Mouse (Mus musculus): Measurements from ENCODE around the gene Mrap2.

Mrap2 gene

DNA sequence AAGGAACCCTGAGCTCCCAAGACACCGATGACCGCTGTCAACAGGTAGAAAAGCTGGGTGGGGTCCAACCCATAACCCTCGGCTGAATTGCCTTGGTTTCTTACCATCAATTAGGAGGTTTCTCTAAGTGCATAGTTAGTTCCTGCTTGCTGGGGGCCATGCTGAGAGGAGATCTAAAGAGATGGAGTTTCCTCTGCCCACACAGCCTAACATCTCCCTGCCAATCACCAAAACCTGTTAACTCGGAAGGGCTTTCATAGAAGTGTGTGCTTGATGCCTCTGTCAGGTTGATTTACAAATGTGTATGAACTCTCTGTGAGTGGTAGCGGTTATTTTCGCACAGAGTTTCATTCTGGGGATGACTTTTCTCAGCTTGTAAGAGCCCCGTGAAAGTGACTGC lies 34.4 kb downstream of the Mrap2 start:
- no peak for DNase-seq (ENCODE audit: low spot score)

- no peak for DNase-seq (ENCODE audit: low spot score)
Observed at GRCm38 (mm10) chr9:87182231-87182630, 38.1 kb downstream of the Mrap2 start.

DNA sequence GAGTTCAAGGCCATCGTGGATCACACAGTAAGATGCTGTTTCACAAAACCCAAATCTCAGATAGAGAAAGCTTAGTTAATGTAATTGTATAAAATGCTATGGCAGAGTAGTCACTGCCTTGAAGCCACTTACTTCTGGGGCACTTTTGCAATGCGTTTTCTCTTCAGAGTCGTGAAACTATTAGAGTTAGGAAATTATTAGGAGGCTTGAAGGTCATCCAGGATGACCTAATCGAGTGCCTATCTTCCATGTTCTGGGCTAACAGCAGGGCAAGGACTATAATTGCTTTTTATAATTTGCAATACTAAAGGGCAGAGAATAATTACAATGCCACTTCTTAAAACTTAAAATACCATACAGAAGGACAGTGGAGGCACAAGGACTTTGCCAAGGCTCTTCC lies 43.2 kb downstream of the Mrap2 start:
- DNase-seq (ENCODE audit: low spot score) = no peak

GRCm38 (mm10) chr9:87193721-87194120 lies 49.6 kb downstream of the Mrap2 start:
- DNase-seq (ENCODE audit: low spot score) = no peak

DNA sequence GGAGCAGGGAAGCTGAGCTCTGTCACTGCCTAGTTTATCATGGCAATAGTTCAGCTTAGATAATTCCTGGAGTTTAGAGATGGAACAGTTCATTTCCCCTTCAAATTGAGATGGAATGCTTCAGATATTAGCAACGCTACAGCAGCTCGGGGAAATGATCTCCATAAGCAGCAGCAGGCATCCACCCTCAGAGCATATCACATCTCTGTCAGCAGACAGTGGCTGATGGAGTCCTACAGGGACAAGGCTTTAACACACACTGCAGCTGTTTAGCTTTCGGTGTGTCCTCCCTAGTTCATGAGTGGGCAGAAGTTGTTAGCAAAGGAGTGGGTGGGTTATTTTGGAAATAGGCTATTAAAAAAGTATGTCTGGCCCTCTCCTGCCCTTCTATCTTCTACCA lies 53.2 kb downstream of the Mrap2 start:
- DNase-seq (ENCODE audit: low spot score) = no peak

DNA sequence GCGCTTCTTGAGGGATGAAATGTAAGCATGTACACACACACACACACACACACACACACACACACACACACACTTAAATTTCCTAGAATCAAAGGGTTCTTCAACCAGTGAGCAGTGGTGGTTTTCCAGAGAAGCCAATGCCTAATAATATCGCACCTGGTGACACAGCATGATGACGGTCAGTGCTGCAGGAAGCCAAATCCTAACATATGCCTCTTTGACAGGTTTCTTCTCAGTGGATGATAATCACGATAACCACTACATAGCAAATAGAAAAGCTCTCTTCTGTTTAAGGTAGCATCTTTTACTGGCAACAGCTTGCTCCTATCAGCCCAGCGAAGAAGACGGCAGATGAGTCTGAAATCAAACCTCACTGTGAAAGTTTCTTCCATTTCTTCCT lies 53.9 kb downstream of the Mrap2 start:
- no peak for DNase-seq (ENCODE audit: low spot score)

DNA sequence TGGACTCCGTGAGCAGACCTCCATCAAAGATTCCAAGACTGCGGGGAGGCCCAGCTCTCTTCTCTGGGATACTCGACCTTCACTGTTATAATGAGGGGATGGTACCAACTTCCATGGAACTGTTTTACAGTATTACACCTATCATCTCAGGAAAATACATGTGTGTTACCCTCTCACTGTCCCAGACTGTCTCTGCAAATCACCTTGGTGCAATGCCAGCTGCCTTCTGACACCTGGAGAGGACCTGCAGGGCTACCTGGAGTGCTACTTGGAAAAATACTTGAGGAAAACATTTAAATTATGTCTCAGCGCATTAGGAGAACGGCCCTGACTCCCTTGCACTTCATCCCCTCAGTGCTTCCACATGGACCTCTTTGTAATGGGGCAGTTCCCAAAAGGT lies 56.3 kb downstream of the Mrap2 start:
- no peak for DNase-seq (ENCODE audit: low spot score)

DNA sequence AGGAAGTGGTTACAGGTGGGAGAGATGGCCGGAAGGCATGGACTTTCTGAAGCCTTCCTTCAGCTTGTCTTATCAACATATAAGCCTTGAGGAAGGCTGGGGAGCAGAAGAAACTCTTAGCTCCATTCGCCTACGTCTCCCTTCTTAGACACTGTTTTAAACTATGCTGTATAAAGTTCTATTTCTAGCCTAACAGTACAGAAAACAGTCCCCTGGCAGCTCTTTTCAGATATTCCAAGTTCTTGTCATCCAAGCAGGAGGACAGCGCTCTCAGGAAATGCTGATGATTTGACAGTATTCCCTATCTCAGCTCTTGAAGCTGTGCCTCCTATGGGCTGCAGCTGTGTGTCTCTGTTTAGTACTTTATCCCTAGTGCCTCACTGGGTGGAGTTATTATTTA lies 56.8 kb downstream of the Mrap2 start:
- DNase-seq (ENCODE audit: low spot score) = no peak

DNA sequence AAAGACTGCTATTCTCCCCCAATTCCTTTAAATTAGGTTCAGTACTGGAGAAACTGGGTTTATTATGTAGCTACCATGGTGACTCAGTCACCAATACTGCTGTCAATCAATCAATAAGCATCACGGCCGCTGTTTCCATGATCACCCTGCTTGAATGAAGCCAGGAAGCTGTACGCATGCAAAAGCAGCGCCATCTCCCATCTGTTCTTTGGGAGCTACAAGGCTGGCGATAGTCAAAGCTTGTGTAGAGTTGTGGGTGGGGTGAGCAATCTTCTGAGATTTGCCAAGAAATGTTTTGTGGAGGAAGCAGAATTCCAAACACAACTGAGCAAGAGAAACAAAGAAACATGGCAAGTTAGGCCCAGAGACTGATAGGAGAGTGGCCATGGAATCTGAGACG lies 58.3 kb downstream of the Mrap2 start:
- DNase-seq (ENCODE audit: low spot score) = no peak

DNA sequence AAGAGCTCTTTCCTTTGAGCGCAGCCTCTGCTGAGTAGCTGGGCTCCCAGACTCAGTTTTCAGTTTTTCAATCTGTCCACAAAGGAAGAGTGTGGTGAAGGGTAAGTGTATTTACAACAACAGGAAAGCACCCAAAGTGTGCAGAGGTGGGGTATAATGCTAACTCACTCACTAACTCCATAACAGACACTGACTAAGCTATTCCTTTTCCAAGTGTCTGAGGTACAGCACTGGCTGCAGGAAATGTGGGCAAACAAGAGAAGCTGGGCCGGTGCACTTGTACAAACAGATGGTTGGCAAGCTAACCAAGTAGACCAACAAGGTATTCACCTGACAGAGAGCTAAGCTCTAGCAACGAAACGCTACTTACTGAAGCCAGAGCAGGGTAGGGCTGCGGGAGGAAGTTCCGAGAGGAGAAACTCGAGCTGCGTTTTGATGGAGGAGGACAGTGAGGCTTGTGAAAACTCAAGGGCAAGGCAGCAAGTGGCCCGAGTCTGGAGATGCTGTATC lies 66.8 kb downstream of the Mrap2 start:
- DNase-seq (ENCODE audit: low spot score) = no peak

GRCm38 (mm10) chr9:87213204-87213603 lies 69.1 kb downstream of the Mrap2 start:
- no peak for DNase-seq (ENCODE audit: low spot score)
